Mouse (Mus musculus): ENCODE results near the gene Txnip. TPM values are rescaled to one million over a fixed set of nuclear protein-coding genes. Genes with fewer than 3 reads are reported as not detected.
A peak's percentile ranks its signal among the peaks of the same experiment; 100 is the strongest.

Gene Txnip
- polyA plus RNA-seq, 1 experiment from 2014 or later = 48.9 TPM

DNA sequence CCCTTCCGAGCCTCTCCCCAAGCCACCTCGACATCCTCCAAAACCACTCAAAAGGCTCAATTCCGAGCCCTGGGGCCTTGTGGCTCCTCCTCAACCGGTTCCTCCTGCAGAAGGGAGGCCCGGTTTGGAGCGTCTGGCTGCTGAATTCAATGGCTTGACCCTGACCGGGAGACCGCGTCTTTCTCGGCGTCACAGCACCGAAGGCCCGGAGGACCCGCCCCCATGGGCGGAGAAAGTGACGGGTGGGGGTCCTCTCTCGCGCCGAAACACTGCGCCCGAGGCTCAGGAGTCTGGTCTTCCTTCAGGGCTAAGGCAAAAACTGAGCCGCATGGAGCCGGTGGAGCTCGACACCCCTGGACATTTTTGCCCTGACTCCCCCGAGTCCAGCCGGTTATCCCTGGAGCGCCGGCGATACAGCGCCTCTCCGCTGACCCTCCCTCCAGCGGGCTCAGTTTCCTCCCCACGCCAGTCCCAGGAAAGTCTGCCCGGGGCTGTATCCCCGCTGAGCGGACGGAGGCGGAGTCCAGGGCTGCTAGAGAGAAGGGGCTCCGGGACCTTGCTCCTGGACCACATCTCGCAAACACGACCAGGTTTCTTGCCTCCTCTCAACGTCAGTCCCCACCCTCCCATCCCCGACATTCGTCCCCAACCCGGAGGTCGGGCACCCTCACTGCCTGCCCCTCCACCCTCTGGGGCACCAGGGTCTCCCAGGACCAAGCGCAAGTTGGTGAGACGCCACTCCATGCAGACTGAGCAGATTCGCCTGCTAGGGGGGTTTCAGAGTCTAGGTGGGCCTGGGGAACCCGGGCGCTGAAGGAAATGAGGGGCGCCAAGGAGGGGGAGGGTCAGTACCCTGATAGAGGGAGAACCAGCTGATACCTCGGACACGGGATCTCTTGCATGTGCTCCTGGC is 40.7 kb downstream of the Txnip start:
- Histone ChIP-seq H3K27me3 (ENCODE audit: control insufficient read depth, insufficient read depth, low read length) (no peaks in the 10 kb centered on the region), H3K4me3 (ENCODE audit: low read depth, low read length) (peak overlapping the region; percentile 54), H3K9me3 (ENCODE audit: control insufficient read depth, low read length) (no peaks in the 10 kb centered on the region), H3K4me2 (ENCODE audit: low read depth, low read length) (peak overlapping the region; percentile 64), H3K27ac (ENCODE audit: low read depth, low read length) (peak overlapping the region; percentile 75), H3K9ac (replicated peaks; ENCODE audit: low read depth, low read length) (peak overlapping the region; percentile 69), H3K36me3 (ENCODE audit: control insufficient read depth, insufficient read depth, low read length) (no peaks in the 10 kb centered on the region), H3K4me1 (ENCODE audit: control insufficient read depth, insufficient read depth, low read length) (peaks cover 38% of the 10 kb centered on the region)
- 1% methylated on average over 47 of the region's 54 CpGs for WGBS
- no peak for ATAC-seq (ENCODE audit: low read depth)

DNA sequence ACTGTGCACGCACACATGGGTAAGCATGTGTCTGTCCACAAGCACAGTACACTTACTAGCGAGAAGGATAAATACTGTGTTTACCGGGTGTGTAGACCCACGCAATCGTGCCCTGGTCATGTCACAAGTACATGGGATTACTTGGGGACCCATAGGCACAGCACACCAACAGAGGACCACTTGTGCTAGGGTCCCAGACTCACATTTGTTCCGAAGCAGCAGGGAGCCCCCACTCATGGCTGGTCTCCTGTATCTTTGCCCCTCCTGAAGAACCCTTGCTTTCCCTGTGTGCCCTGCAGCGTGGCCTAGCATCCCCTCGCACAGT is 41.3 kb downstream of the Txnip start:
- H3K4me2 ChIP-seq (ENCODE audit: low read depth, low read length) = peak overlapping the region; percentile 64
- no peak overlapping the region for H3K4me3 ChIP-seq (ENCODE audit: low read depth, low read length)
- ATAC-seq (ENCODE audit: low read depth) = no peak
- H3K9ac ChIP-seq (replicated peaks; ENCODE audit: low read depth, low read length) = no peak overlapping the region
- no peaks in the 10 kb centered on the region for H3K9me3 ChIP-seq (ENCODE audit: control insufficient read depth, low read length)
- H3K4me1 ChIP-seq (ENCODE audit: control insufficient read depth, insufficient read depth, low read length) = peaks cover 45% of the 10 kb centered on the region
- H3K36me3 ChIP-seq (ENCODE audit: control insufficient read depth, insufficient read depth, low read length) = no peaks in the 10 kb centered on the region
- 40% methylated on average over 8 of the region's 8 CpGs for WGBS
- H3K27me3 ChIP-seq (ENCODE audit: control insufficient read depth, insufficient read depth, low read length) = no peaks in the 10 kb centered on the region
- H3K27ac ChIP-seq (ENCODE audit: low read depth, low read length) = no peak overlapping the region

DNA sequence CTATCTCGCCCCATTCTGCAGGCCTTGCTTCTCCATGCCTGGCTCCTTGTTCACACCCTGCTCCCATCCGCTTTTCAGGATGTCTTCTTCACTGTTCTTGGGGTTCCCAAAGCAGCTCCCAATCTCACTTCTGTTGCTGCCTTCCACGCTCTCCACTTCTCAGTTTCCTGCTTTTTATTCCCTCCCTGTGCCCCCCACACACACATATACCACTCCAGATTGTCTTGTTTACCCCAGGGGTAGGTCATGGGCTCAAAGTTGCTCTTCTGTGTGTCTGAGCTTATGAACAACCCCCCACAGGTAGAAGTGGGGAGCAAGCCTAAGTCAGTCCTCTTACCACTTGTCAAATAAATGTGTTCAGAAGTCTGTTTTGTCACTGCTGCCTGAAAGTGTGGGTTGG is 41.7 kb downstream of the Txnip start:
- WGBS = 82% methylated on average over 3 of the region's 3 CpGs
- Histone ChIP-seq H3K4me1 (ENCODE audit: control insufficient read depth, insufficient read depth, low read length) (peaks cover 48% of the 10 kb centered on the region), H3K36me3 (ENCODE audit: control insufficient read depth, insufficient read depth, low read length) (no peaks in the 10 kb centered on the region), H3K27ac (ENCODE audit: low read depth, low read length) (no peak overlapping the region), H3K4me2 (ENCODE audit: low read depth, low read length) (peak overlapping the region; percentile 64; the same call in 1 of the 2 replicates), H3K27me3 (ENCODE audit: control insufficient read depth, insufficient read depth, low read length) (no peaks in the 10 kb centered on the region), H3K9me3 (ENCODE audit: control insufficient read depth, low read length) (no peaks in the 10 kb centered on the region), H3K9ac (replicated peaks; ENCODE audit: low read depth, low read length) (no peak overlapping the region), H3K4me3 (ENCODE audit: low read depth, low read length) (no peak overlapping the region)
- no peak for ATAC-seq (ENCODE audit: low read depth)

DNA sequence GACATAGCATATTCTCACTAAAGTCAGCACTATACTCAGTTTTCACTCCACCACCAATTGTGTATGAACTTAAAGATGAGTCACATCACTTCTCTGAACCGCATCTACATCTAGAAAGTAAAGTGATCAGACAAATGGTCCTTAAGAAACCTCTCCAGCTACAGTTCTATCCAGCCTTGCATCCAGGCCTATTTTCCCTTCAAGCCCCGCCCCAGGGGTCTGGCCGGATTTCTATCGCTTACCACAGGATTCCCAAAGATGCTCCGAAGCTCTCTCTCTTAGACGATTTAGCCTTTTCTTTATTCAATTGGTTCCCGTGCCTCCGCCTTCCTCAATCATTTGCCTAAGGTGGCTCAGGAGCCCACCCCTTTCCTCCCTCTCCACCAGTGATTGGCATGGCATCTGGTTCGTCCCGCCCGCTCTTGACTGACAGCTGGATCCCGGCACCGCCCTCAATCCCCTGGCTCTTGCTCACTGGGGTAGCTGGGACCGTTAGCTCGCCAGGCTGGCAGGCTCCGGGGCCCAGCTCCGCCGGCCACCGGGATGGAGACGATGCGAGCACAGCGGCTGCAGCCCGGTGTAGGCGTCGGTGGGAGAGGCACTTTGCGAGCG is 43.0 kb downstream of the Txnip start, which contains the start of gene Lix1l:
Gene Lix1l (plus strand): TSS at position 511 of the 612 bp plus-strand sequence.
- peak within 1 kb of the TSS; percentile 72 for H3K4me2 ChIP-seq (ENCODE audit: low read depth, low read length)
- peak; percentile 92 for ATAC-seq (ENCODE audit: low read depth)
- peak within 1 kb of the TSS; percentile 83 for H3K4me3 ChIP-seq (ENCODE audit: low read depth, low read length)
- H3K9me3 ChIP-seq (ENCODE audit: control insufficient read depth, low read length) = no peaks in the 10 kb centered on the region
- H3K4me1 ChIP-seq (ENCODE audit: control insufficient read depth, insufficient read depth, low read length) = peaks cover 53% of the 10 kb centered on the region
- H3K27ac ChIP-seq (ENCODE audit: low read depth, low read length) = peak within 1 kb of the TSS; percentile 95
- WGBS = 1% methylated on average over 27 of the region's 27 CpGs
- peak within 1 kb of the TSS; percentile 94 for H3K9ac ChIP-seq (replicated peaks; ENCODE audit: low read depth, low read length)
- H3K36me3 ChIP-seq (ENCODE audit: control insufficient read depth, insufficient read depth, low read length) = no peaks in the 10 kb centered on the region
- no peaks in the 10 kb centered on the region for H3K27me3 ChIP-seq (ENCODE audit: control insufficient read depth, insufficient read depth, low read length)

DNA sequence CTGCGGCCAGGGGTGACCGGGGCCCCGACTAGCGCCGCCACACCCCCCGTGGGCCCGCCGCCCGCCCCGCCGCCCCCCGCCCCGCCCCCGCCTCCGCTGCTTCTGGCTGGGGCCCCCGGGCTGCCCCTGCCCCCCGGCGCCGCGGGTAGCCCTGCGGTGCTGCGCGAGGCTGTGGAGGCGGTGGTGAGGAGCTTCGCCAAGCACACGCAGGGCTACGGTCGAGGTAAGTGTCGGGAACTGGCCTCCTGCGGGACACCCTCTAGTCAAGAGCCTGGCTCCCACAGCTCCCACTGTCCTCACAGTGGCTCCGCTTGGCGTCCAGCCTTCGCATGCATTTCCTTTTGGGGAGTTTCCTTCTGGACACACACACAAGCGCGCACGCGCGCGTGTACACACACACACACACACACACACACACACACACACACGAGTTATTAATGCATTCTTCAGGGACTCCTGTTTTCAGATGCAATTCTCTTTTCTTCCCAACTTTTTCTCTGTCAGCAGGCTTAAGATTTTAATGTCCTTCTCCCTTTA is 43.6 kb downstream of the Txnip start:
- H3K4me2 ChIP-seq (ENCODE audit: low read depth, low read length) = peak overlapping the region; percentile 72
- peak; percentile 65 for ATAC-seq (ENCODE audit: low read depth)
- H3K9ac ChIP-seq (replicated peaks; ENCODE audit: low read depth, low read length) = peak overlapping the region; percentile 94
- H3K9me3 ChIP-seq (ENCODE audit: control insufficient read depth, low read length) = no peaks in the 10 kb centered on the region
- WGBS = under 1% methylated on average over 35 of the region's 40 CpGs
- H3K27me3 ChIP-seq (ENCODE audit: control insufficient read depth, insufficient read depth, low read length) = no peaks in the 10 kb centered on the region
- H3K27ac ChIP-seq (ENCODE audit: low read depth, low read length) = peak overlapping the region; percentile 95
- no peaks in the 10 kb centered on the region for H3K36me3 ChIP-seq (ENCODE audit: control insufficient read depth, insufficient read depth, low read length)
- peak overlapping the region; percentile 83 for H3K4me3 ChIP-seq (ENCODE audit: low read depth, low read length)
- peaks cover 47% of the 10 kb centered on the region for H3K4me1 ChIP-seq (ENCODE audit: control insufficient read depth, insufficient read depth, low read length)

DNA sequence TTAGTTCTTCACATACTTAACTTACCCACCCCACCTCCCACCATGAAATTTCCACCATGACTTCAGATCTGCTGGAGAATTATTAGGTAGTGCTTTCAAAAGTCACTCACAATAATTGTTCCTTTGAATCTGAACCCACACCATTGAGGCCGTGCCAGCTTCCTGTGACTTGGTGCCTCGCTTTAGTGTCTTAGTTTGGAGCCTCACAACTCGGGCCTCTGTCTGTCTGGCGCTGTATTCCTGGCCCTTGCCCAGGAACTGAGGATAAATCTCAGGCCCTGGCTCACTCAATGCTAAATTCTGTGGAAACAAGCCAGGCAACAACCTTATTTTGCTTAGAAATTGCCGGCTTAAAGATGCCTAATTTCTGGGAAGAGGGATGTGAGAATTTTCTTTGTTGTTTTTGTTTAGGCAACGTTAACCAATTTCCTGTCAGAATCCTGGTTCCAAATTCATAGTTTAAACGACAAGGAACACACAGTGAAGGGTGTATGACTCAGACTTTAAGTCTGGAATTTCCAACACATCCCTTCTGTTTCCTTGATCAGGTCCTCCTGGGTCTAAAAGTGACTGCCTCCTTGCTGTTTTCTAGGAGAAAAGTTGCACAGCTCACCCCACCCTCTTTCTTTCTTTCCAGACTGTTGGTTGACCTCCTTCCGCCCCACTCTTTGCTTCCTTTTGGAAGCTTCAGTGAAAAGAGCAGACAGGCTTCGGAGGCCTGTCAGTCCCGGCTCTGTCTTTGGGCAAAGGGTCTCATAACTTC is 44.4 kb downstream of the Txnip start:
- Histone ChIP-seq H3K36me3 (ENCODE audit: control insufficient read depth, insufficient read depth, low read length) (no peaks in the 10 kb centered on the region), H3K27me3 (ENCODE audit: control insufficient read depth, insufficient read depth, low read length) (no peaks in the 10 kb centered on the region), H3K4me3 (ENCODE audit: low read depth, low read length) (peak overlapping the region; percentile 83), H3K9ac (replicated peaks; ENCODE audit: low read depth, low read length) (peak overlapping the region; percentile 94), H3K4me1 (ENCODE audit: control insufficient read depth, insufficient read depth, low read length) (peaks cover 47% of the 10 kb centered on the region), H3K4me2 (ENCODE audit: low read depth, low read length) (peak overlapping the region; percentile 72), H3K9me3 (ENCODE audit: control insufficient read depth, low read length) (no peaks in the 10 kb centered on the region), H3K27ac (ENCODE audit: low read depth, low read length) (peak overlapping the region; percentile 95)
- ATAC-seq (ENCODE audit: low read depth) = no peak
- 14% methylated on average over 10 of the region's 10 CpGs for WGBS

DNA sequence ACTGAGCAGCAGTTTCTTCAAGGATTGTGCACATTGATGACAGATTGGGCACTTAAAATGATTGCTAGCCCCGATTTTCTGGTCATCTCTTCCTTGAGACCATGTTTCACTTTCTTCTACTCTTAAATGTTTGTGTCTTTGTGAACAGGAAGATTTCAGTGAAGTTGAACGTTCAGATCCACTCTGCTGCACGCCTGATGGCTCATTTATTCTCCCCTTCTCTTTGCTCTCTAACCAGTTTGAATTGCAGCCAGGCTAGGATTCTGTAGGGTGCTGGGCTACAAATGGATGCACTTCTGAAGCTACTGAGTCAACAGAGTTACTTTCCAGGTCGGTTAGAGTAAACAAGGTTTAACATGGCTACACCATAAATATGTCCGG is 44.9 kb downstream of the Txnip start:
- Histone ChIP-seq H3K9me3 (ENCODE audit: control insufficient read depth, low read length) (no peaks in the 10 kb centered on the region), H3K9ac (replicated peaks; ENCODE audit: low read depth, low read length) (peak overlapping the region; percentile 94), H3K27ac (ENCODE audit: low read depth, low read length) (peak overlapping the region; percentile 41), H3K36me3 (ENCODE audit: control insufficient read depth, insufficient read depth, low read length) (no peaks in the 10 kb centered on the region), H3K4me3 (ENCODE audit: low read depth, low read length) (peak overlapping the region; percentile 83), H3K4me2 (ENCODE audit: low read depth, low read length) (peak overlapping the region; percentile 72), H3K4me1 (ENCODE audit: control insufficient read depth, insufficient read depth, low read length) (peaks cover 47% of the 10 kb centered on the region), H3K27me3 (ENCODE audit: control insufficient read depth, insufficient read depth, low read length) (no peaks in the 10 kb centered on the region)
- ATAC-seq (ENCODE audit: low read depth) = no peak
- 21% methylated on average over 5 of the region's 5 CpGs for WGBS

DNA sequence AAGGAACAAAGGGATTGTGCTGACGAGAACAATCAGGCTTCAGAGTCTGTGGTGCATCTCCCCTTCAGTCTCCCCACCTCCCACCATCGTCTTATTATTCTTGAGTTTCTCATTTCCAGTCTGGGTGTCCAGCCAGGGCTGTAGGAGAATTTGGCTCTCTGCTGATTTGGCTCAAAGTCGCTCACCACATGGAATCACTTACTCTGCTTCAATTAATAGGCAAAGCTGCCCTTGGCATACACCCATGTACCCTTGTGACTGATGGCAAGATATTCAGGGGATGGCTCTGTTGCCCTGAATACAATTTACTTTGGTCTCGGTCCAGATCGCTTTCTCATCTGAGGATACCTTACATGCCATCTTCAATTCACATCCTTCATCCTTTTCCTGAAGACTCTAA is 45.6 kb downstream of the Txnip start:
- peaks cover 42% of the 10 kb centered on the region for H3K4me1 ChIP-seq (ENCODE audit: control insufficient read depth, insufficient read depth, low read length)
- H3K36me3 ChIP-seq (ENCODE audit: control insufficient read depth, insufficient read depth, low read length) = no peaks in the 10 kb centered on the region
- H3K9ac ChIP-seq (replicated peaks; ENCODE audit: low read depth, low read length) = peak overlapping the region; percentile 94
- peak overlapping the region; percentile 41; the same call in 1 of the 2 replicates for H3K27ac ChIP-seq (ENCODE audit: low read depth, low read length)
- no peak for ATAC-seq (ENCODE audit: low read depth)
- H3K4me2 ChIP-seq (ENCODE audit: low read depth, low read length) = peak overlapping the region; percentile 72
- peak overlapping the region; percentile 83 for H3K4me3 ChIP-seq (ENCODE audit: low read depth, low read length)
- 39% methylated on average over 5 of the region's 5 CpGs for WGBS
- H3K27me3 ChIP-seq (ENCODE audit: control insufficient read depth, insufficient read depth, low read length) = no peaks in the 10 kb centered on the region
- H3K9me3 ChIP-seq (ENCODE audit: control insufficient read depth, low read length) = no peaks in the 10 kb centered on the region

All from neural tube, embryonic 14.5 days (tissue).